Mouse (Mus musculus) C2C12 (cell line): Measurements from ENCODE around the gene Rfx2. TPM values are rescaled to one million over a fixed set of nuclear protein-coding genes. Genes with fewer than 3 reads are reported as not detected.

ENCODE experiments used
- H3K27me3 ChIP-seq: one replicate; pipeline ENCODE4 v1.6.1; 2011; ENCODE audit not compliant: control insufficient read depth, insufficient read depth, insufficient read length
- H3K36me3 ChIP-seq: one replicate; pipeline ENCODE4 v1.6.1; 2011; ENCODE audit not compliant: control insufficient read depth, insufficient read depth
- H3K4me3 ChIP-seq: one replicate; pipeline ENCODE4 v1.5.1; 2011; ENCODE audit warnings: mild to moderate bottlenecking, control low read depth; ENCODE audit not compliant: poor library complexity, insufficient read depth, severe bottlenecking
- H3K79me2 ChIP-seq: one replicate; pipeline ENCODE4 v1.6.1; 2011; ENCODE audit not compliant: control insufficient read depth, insufficient read depth
- H3K79me3 ChIP-seq: one replicate; pipeline ENCODE4 v1.6.1; 2011; ENCODE audit warnings: low read depth, control low read depth
- H3ac ChIP-seq: one replicate; pipeline ENCODE3; 2011; ENCODE audit warnings: low read depth; ENCODE audit not compliant: control insufficient read depth, insufficient read length
- CEBPB ChIP-seq: IDR thresholded peaks from one replicate; pipeline ENCODE4 v1.6.1; 2011; ENCODE audit warnings: low read depth, mild to moderate bottlenecking, control low read depth, moderate library complexity
- CTCF ChIP-seq: IDR thresholded peaks from one replicate; pipeline ENCODE4 v1.5.1; 2011; ENCODE audit not compliant: control insufficient read depth, insufficient read depth, insufficient read length
- FOSL1 ChIP-seq: IDR thresholded peaks from one replicate; pipeline ENCODE4 v1.8.0; 2011; ENCODE audit warnings: mild to moderate bottlenecking, low read length; ENCODE audit not compliant: poor library complexity, insufficient read depth, severe bottlenecking
- MAX ChIP-seq: IDR thresholded peaks from one replicate; pipeline ENCODE4 v1.6.1; 2011; ENCODE audit warnings: mild to moderate bottlenecking, control low read depth
- MYOD1 ChIP-seq: IDR thresholded peaks from one replicate; pipeline ENCODE4 v1.6.1; 2011; ENCODE audit warnings: low read depth; ENCODE audit not compliant: control insufficient read depth, insufficient read length
- MYOG ChIP-seq: IDR thresholded peaks from one replicate; pipeline ENCODE4 v1.6.1; 2011; ENCODE audit not compliant: control insufficient read depth, insufficient read length; ENCODE audit errors: extremely low read depth
- USF1 ChIP-seq: IDR thresholded peaks from one replicate; pipeline ENCODE4 v1.6.1; 2011; ENCODE audit warnings: low read depth, mild to moderate bottlenecking, control low read depth, moderate library complexity
- polyA plus RNA-seq: library from polyadenylated mRNA; unstranded; fragments of >200 nt; fragmentation: generic; extraction: Trizol; gene quantifications from one replicate; pipeline ENCODE4 v1.2.1, GENCODE M21; 2012; ENCODE audit warnings: missing spikeins

Rfx2 gene
- polyA plus RNA-seq, 1 experiment: 2.6 TPM

GRCm38 (mm10) chr17:56831111-56831816, 451 bp upstream of the Rfx2 start:
- Histone ChIP-seq H3K36me3 (no peaks in the 10 kb centered on the region), H3K79me2 (no peaks in the 10 kb centered on the region), H3K4me3 (no peak overlapping the region), H3K79me3 (no peaks in the 10 kb centered on the region), H3K27me3 (peaks cover 8% of the 10 kb centered on the region), H3ac (peak overlapping the region; percentile 4)
- TF ChIP-seq CTCF: peak; percentile 7
- no peak for TF ChIP-seq MYOG
- no peak for TF ChIP-seq MAX

DNA sequence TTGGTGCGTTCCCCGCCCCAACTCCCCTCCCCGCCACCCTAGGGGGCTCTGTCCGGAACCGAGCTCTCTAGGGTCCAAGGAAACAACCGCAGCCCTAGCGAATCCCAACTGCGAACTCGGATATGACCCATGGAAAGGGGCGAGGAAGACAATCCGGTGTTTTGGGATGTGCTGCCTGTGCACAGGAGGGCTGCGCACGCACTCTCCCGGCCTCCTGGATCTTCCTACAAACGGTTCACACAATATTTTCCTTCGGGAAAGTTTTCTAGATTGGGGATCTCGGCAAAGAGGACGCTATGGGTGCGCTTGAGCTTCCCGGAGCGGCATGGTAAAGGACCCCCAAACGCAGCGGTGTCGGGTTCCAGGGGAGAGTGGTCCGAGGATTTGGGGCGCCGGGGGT, 1.0 kb downstream of the Rfx2 start:
- Histone ChIP-seq H3K4me3 (no peak overlapping the region), H3K27me3 (no peaks in the 10 kb centered on the region), H3K79me3 (no peaks in the 10 kb centered on the region), H3ac (no peak overlapping the region), H3K36me3 (no peaks in the 10 kb centered on the region), H3K79me2 (no peaks in the 10 kb centered on the region)
- TF ChIP-seq USF1 (no peak), MYOD1 (no peak), MYOG (no peak), FOSL1 (no peak), CTCF (no peak), MAX (no peak), CEBPB (no peak)

DNA sequence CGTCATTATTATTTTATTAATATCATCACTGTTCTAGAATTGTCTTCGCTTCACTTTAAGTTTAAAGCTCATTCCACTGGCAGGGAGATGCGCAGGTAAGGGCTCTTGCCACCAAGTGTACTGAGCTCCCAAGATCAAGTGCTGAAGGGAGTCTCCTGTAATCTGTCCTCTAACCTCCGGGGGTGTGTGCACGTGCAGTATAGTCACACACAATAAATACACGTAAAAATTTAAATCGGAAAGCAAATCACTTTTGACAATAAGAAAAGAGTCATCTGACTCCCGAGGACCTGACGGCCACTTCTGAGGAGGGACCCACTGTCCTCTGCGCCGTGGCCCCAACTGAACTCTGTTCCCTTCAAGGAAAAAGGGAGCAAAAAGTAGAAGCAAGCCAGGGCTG, 1.6 kb downstream of the Rfx2 start:
- TF ChIP-seq CEBPB: no peak
- no peak for TF ChIP-seq MYOG
- TF ChIP-seq FOSL1: no peak
- TF ChIP-seq MAX: no peak
- TF ChIP-seq CTCF: no peak
- Histone ChIP-seq H3K4me3 (no peak overlapping the region), H3K36me3 (no peaks in the 10 kb centered on the region), H3K79me3 (no peaks in the 10 kb centered on the region), H3K27me3 (no peaks in the 10 kb centered on the region), H3K79me2 (no peaks in the 10 kb centered on the region), H3ac (no peak overlapping the region)

DNA sequence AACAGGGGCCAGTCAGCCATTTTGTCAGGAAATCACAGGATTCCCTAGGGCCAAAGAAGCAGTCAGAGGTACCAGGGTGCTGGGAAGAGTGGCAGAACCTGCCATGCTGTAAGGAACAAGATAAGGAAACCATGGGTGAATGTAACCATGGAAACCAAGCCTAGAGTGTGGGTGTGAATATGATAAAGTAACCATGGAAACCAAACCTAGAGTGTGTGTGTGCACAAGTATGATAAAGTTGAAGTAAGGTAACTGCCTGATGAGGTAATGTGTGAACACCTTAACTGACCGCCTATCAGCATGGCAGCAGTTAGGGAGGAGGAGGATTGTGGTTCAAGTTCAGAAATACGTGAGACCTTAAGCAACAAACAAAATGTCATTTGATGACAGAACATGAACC, 4.1 kb downstream of the Rfx2 start:
- H3K79me2 ChIP-seq: no peaks in the 10 kb centered on the region
- H3K27me3 ChIP-seq: no peaks in the 10 kb centered on the region
- H3ac ChIP-seq: no peak overlapping the region
- no peaks in the 10 kb centered on the region for H3K36me3 ChIP-seq
- no peaks in the 10 kb centered on the region for H3K79me3 ChIP-seq
- H3K4me3 ChIP-seq: no peak overlapping the region
- no peak for TF ChIP-seq MYOG
- no peak for TF ChIP-seq FOSL1
- TF ChIP-seq USF1: no peak
- no peak for TF ChIP-seq MAX
- TF ChIP-seq MYOD1: no peak
- no peak for TF ChIP-seq CTCF
- TF ChIP-seq CEBPB: no peak

GRCm38 (mm10) chr17:56823352-56823751, 7.5 kb downstream of the Rfx2 start:
- H3K4me3 ChIP-seq: no peak overlapping the region
- H3K79me2 ChIP-seq: no peaks in the 10 kb centered on the region
- H3ac ChIP-seq: no peak overlapping the region
- no peaks in the 10 kb centered on the region for H3K79me3 ChIP-seq
- TF ChIP-seq MYOD1 (no peak), CTCF (no peak)
- H3K36me3 ChIP-seq: no peaks in the 10 kb centered on the region
- H3K27me3 ChIP-seq: no peaks in the 10 kb centered on the region

- H3K79me3 ChIP-seq: no peaks in the 10 kb centered on the region
- H3K79me2 ChIP-seq: no peaks in the 10 kb centered on the region
- no peaks in the 10 kb centered on the region for H3K36me3 ChIP-seq
- H3K4me3 ChIP-seq: no peak overlapping the region
- TF ChIP-seq MAX (no peak), USF1 (no peak), CEBPB (no peak), FOSL1 (no peak), CTCF (no peak), MYOG (no peak), MYOD1 (no peak)
- H3ac ChIP-seq: no peak overlapping the region
- H3K27me3 ChIP-seq: no peaks in the 10 kb centered on the region
Observed at GRCm38 (mm10) chr17:56822380-56822779, 8.4 kb downstream of the Rfx2 start.
